Mouse (Mus musculus): ENCODE measurements around the gene Siah1b. TPM values are rescaled to one million over a fixed set of nuclear protein-coding genes. Genes with fewer than 3 reads are reported as not detected.

The Siah1b gene
- polyA plus RNA-seq, 1 experiment from 2014 or later: 24.0 TPM

- H3K4me3 ChIP-seq (ENCODE audit: low read depth, low read length): no peak overlapping the region
- H3K36me3 ChIP-seq (ENCODE audit: control insufficient read depth, insufficient read depth, low read length): no peaks in the 10 kb centered on the region
- H3K4me2 ChIP-seq: no peak overlapping the region
- H3K27ac ChIP-seq (ENCODE audit: low read depth, low read length): no peak overlapping the region
- no peak for DNase-seq (ENCODE audit: low spot score)
- peaks cover 8% of the 10 kb centered on the region for H3K27me3 ChIP-seq (replicated peaks; ENCODE audit: control insufficient read depth, insufficient read depth, low read length)
- no peak for ATAC-seq (replicated peaks; ENCODE audit: low FRiP score)
- H3K9ac ChIP-seq (ENCODE audit: low read depth, low read length): no peak overlapping the region
- H3K9me3 ChIP-seq (ENCODE audit: control insufficient read depth, low read length): no peaks in the 10 kb centered on the region
- H3K4me1 ChIP-seq (replicated peaks; ENCODE audit: control insufficient read depth, insufficient read depth, low read length): no peaks in the 10 kb centered on the region; the same call in 1 of the 2 replicates
- WGBS: 38% methylated on average over 7 of the region's 7 CpGs
These were observed 16.2 kb upstream of the Siah1b start for GRCm38 (mm10) chrX:164092300-164093169.

- Histone ChIP-seq H3K27ac (ENCODE audit: low read depth, low read length) (no peak overlapping the region), H3K27me3 (replicated peaks; ENCODE audit: control insufficient read depth, insufficient read depth, low read length) (peaks cover 8% of the 10 kb centered on the region), H3K4me3 (ENCODE audit: low read depth, low read length) (no peak overlapping the region), H3K9ac (ENCODE audit: low read depth, low read length) (no peak overlapping the region), H3K36me3 (ENCODE audit: control insufficient read depth, insufficient read depth, low read length) (no peaks in the 10 kb centered on the region), H3K4me2 (no peak overlapping the region), H3K4me1 (replicated peaks; ENCODE audit: control insufficient read depth, insufficient read depth, low read length) (no peaks in the 10 kb centered on the region; the same call in 1 of the 2 replicates), H3K9me3 (ENCODE audit: control insufficient read depth, low read length) (no peaks in the 10 kb centered on the region)
- WGBS: 76% methylated on average over 11 of the region's 11 CpGs
- no peak for DNase-seq (ENCODE audit: low spot score)
- no peak for ATAC-seq (replicated peaks; ENCODE audit: low FRiP score)
These were observed 13.6 kb upstream of the Siah1b start for GRCm38 (mm10) chrX:164089916-164090315.

GRCm38 (mm10) chrX:164088582-164088981 is 12.3 kb upstream of the Siah1b start, which contains the start of gene Cltrn:
TSS of gene Cltrn (plus strand) at chrX:164088830.
- no peak within 1 kb of the TSS for H3K4me2 ChIP-seq
- H3K27ac ChIP-seq (ENCODE audit: low read depth, low read length): no peak within 1 kb of the TSS
- H3K36me3 ChIP-seq (ENCODE audit: control insufficient read depth, insufficient read depth, low read length): no peaks in the 10 kb centered on the region
- DNase-seq (ENCODE audit: low spot score) (no peak), ATAC-seq (replicated peaks; ENCODE audit: low FRiP score) (no peak)
- no peaks in the 10 kb centered on the region; the same call in 1 of the 2 replicates for H3K4me1 ChIP-seq (replicated peaks; ENCODE audit: control insufficient read depth, insufficient read depth, low read length)
- no peak within 1 kb of the TSS for H3K4me3 ChIP-seq (ENCODE audit: low read depth, low read length)
- WGBS: 73% methylated on average over 4 of the region's 4 CpGs
- H3K9ac ChIP-seq (ENCODE audit: low read depth, low read length): no peak within 1 kb of the TSS
- peaks cover 4% of the 10 kb centered on the region for H3K27me3 ChIP-seq (replicated peaks; ENCODE audit: control insufficient read depth, insufficient read depth, low read length)
- no peaks in the 10 kb centered on the region for H3K9me3 ChIP-seq (ENCODE audit: control insufficient read depth, low read length)

- Histone ChIP-seq H3K36me3 (ENCODE audit: control insufficient read depth, insufficient read depth, low read length) (no peaks in the 10 kb centered on the region), H3K27me3 (replicated peaks; ENCODE audit: control insufficient read depth, insufficient read depth, low read length) (no peaks in the 10 kb centered on the region), H3K9me3 (ENCODE audit: control insufficient read depth, low read length) (no peaks in the 10 kb centered on the region), H3K4me2 (no peak overlapping the region), H3K27ac (ENCODE audit: low read depth, low read length) (no peak overlapping the region), H3K4me3 (ENCODE audit: low read depth, low read length) (no peak overlapping the region), H3K4me1 (replicated peaks; ENCODE audit: control insufficient read depth, insufficient read depth, low read length) (no peaks in the 10 kb centered on the region), H3K9ac (ENCODE audit: low read depth, low read length) (no peak overlapping the region)
- ATAC-seq (replicated peaks; ENCODE audit: low FRiP score) (peak; percentile 81), DNase-seq (ENCODE audit: low spot score) (no peak)
- WGBS: 69% methylated on average over 9 of the region's 9 CpGs
These were observed 5.7 kb upstream of the Siah1b start for GRCm38 (mm10) chrX:164082030-164082429.

- WGBS: 81% methylated on average over 4 of the region's 4 CpGs
- no peak for ATAC-seq (replicated peaks; ENCODE audit: low FRiP score)
- H3K4me3 ChIP-seq (ENCODE audit: low read depth, low read length): no peak overlapping the region
These were observed 7.3 kb downstream of the Siah1b start for GRCm38 (mm10) chrX:164068968-164069367.

GRCm38 (mm10) chrX:164066185-164066584 is 10.1 kb downstream of the Siah1b start:
- Histone ChIP-seq H3K4me2 (no peak overlapping the region), H3K4me3 (ENCODE audit: low read depth, low read length) (no peak overlapping the region), H3K27me3 (replicated peaks; ENCODE audit: control insufficient read depth, insufficient read depth, low read length) (no peaks in the 10 kb centered on the region; the same call in 1 of the 2 replicates), H3K9me3 (ENCODE audit: control insufficient read depth, low read length) (no peaks in the 10 kb centered on the region), H3K36me3 (ENCODE audit: control insufficient read depth, insufficient read depth, low read length) (no peaks in the 10 kb centered on the region), H3K4me1 (replicated peaks; ENCODE audit: control insufficient read depth, insufficient read depth, low read length) (no peaks in the 10 kb centered on the region), H3K27ac (ENCODE audit: low read depth, low read length) (no peak overlapping the region), H3K9ac (ENCODE audit: low read depth, low read length) (no peak overlapping the region)
- peak; percentile 78 for ATAC-seq (replicated peaks; ENCODE audit: low FRiP score)
- WGBS: 11% methylated on average over 2 of the region's 2 CpGs
- DNase-seq (ENCODE audit: low spot score): peak; percentile 39

More at GRCm38 (mm10) chrX:164068968-164069367, 7.3 kb downstream of the Siah1b start:
- Histone ChIP-seq H3K27ac (ENCODE audit: low read depth, low read length) (no peak overlapping the region), H3K27me3 (replicated peaks; ENCODE audit: control insufficient read depth, insufficient read depth, low read length) (no peaks in the 10 kb centered on the region; the same call in 1 of the 2 replicates), H3K9ac (ENCODE audit: low read depth, low read length) (no peak overlapping the region), H3K4me1 (replicated peaks; ENCODE audit: control insufficient read depth, insufficient read depth, low read length) (no peaks in the 10 kb centered on the region), H3K36me3 (ENCODE audit: control insufficient read depth, insufficient read depth, low read length) (peaks cover 2% of the 10 kb centered on the region; the same call in 1 of the 2 replicates), H3K4me2 (no peak overlapping the region), H3K9me3 (ENCODE audit: control insufficient read depth, low read length) (no peaks in the 10 kb centered on the region)
- no peak for DNase-seq (ENCODE audit: low spot score)

- Histone ChIP-seq H3K4me1 (replicated peaks; ENCODE audit: control insufficient read depth, insufficient read depth, low read length) (no peaks in the 10 kb centered on the region), H3K27me3 (replicated peaks; ENCODE audit: control insufficient read depth, insufficient read depth, low read length) (peaks cover 5% of the 10 kb centered on the region; the same call in 1 of the 2 replicates), H3K9me3 (ENCODE audit: control insufficient read depth, low read length) (no peaks in the 10 kb centered on the region), H3K4me2 (no peak overlapping the region), H3K9ac (ENCODE audit: low read depth, low read length) (no peak overlapping the region), H3K27ac (ENCODE audit: low read depth, low read length) (no peak overlapping the region), H3K36me3 (ENCODE audit: control insufficient read depth, insufficient read depth, low read length) (no peaks in the 10 kb centered on the region), H3K4me3 (ENCODE audit: low read depth, low read length) (no peak overlapping the region)
- 36% methylated on average over 4 of the region's 4 CpGs for WGBS
- DNase-seq (ENCODE audit: low spot score) (no peak), ATAC-seq (replicated peaks; ENCODE audit: low FRiP score) (no peak)
These were observed 17.2 kb downstream of the Siah1b start for GRCm38 (mm10) chrX:164059070-164059469.

- no peaks in the 10 kb centered on the region for H3K36me3 ChIP-seq (ENCODE audit: control insufficient read depth, insufficient read depth, low read length)
- H3K9ac ChIP-seq (ENCODE audit: low read depth, low read length): no peak overlapping the region
- H3K27ac ChIP-seq (ENCODE audit: low read depth, low read length): no peak overlapping the region
- DNase-seq (ENCODE audit: low spot score) (no peak), ATAC-seq (replicated peaks; ENCODE audit: low FRiP score) (no peak)
- WGBS: 76% methylated on average over 3 of the region's 3 CpGs
- H3K4me2 ChIP-seq: no peak overlapping the region
- H3K4me1 ChIP-seq (replicated peaks; ENCODE audit: control insufficient read depth, insufficient read depth, low read length): no peaks in the 10 kb centered on the region
- H3K4me3 ChIP-seq (ENCODE audit: low read depth, low read length): no peak overlapping the region
- peaks cover 5% of the 10 kb centered on the region; the same call in 1 of the 2 replicates for H3K27me3 ChIP-seq (replicated peaks; ENCODE audit: control insufficient read depth, insufficient read depth, low read length)
- no peaks in the 10 kb centered on the region for H3K9me3 ChIP-seq (ENCODE audit: control insufficient read depth, low read length)
These were observed 17.8 kb downstream of the Siah1b start for GRCm38 (mm10) chrX:164058523-164058922.

Data from liver, embryonic 11.5 days (tissue).